Mouse (Mus musculus): ENCODE data around the gene Chrm3.

The Chrm3 gene

GRCm38 (mm10) chr13:10235391-10236169, 125.1 kb downstream of the Chrm3 start:
- DNase-seq: no peak

GRCm38 (mm10) chr13:10220403-10220802, 140.2 kb downstream of the Chrm3 start:
- DNase-seq: no peak

- no peak for DNase-seq
Observed at GRCm38 (mm10) chr13:10212112-10212511, 148.5 kb downstream of the Chrm3 start.

- DNase-seq: no peak
Observed at GRCm38 (mm10) chr13:10210522-10211244, 150.0 kb downstream of the Chrm3 start.

- DNase-seq: no peak
Observed at GRCm38 (mm10) chr13:10199206-10199956, 161.3 kb downstream of the Chrm3 start.

- no peak for DNase-seq
Observed at GRCm38 (mm10) chr13:10189829-10190228, 170.8 kb downstream of the Chrm3 start.

GRCm38 (mm10) chr13:10187926-10188325, 172.7 kb downstream of the Chrm3 start:
- DNase-seq: no peak

GRCm38 (mm10) chr13:10183837-10184236, 176.8 kb downstream of the Chrm3 start:
- no peak for DNase-seq

GRCm38 (mm10) chr13:10182756-10183155, 177.9 kb downstream of the Chrm3 start:
- no peak for DNase-seq

GRCm38 (mm10) chr13:10170529-10170928, 190.1 kb downstream of the Chrm3 start:
- DNase-seq: no peak

GRCm38 (mm10) chr13:10163354-10163753, 197.3 kb downstream of the Chrm3 start:
- no peak for DNase-seq

GRCm38 (mm10) chr13:10157496-10157895, 203.2 kb downstream of the Chrm3 start:
- DNase-seq: no peak

GRCm38 (mm10) chr13:10140573-10140972, 220.1 kb downstream of the Chrm3 start:
- DNase-seq: no peak

GRCm38 (mm10) chr13:10138878-10139277, 221.8 kb downstream of the Chrm3 start:
- no peak for DNase-seq

- no peak for DNase-seq
Observed at GRCm38 (mm10) chr13:10131064-10131463, 229.6 kb downstream of the Chrm3 start.

- DNase-seq: no peak
Observed at GRCm38 (mm10) chr13:10112211-10112610, 248.4 kb downstream of the Chrm3 start.

GRCm38 (mm10) chr13:10109542-10109941, 251.1 kb downstream of the Chrm3 start:
- no peak for DNase-seq

- DNase-seq: no peak
Observed at GRCm38 (mm10) chr13:10107331-10107730, 253.3 kb downstream of the Chrm3 start.

- no peak for DNase-seq
Observed at GRCm38 (mm10) chr13:10090778-10091177, 269.9 kb downstream of the Chrm3 start.

- no peak for DNase-seq
Observed at GRCm38 (mm10) chr13:10086336-10086735, 274.3 kb downstream of the Chrm3 start.

GRCm38 (mm10) chr13:10081896-10082426, 278.7 kb downstream of the Chrm3 start:
- no peak for DNase-seq

- peak; percentile 18 to 54 for DNase-seq
Observed at GRCm38 (mm10) chr13:10071165-10071564, 289.5 kb downstream of the Chrm3 start.

GRCm38 (mm10) chr13:10068927-10069580, 291.6 kb downstream of the Chrm3 start:
- no peak for DNase-seq
